Mouse (Mus musculus) kidney, postnatal 36 days (tissue): ENCODE measurements at regions not wholly inside any gene's neighbourhood (a gene's known extent, or its start where the extent isn't known, plus 50 kb on each side); places are given as distances from the start of the nearest gene placed in this dataset.

ENCODE experiments used
- DNase-seq, 2 experiments: peaks; one replicate each; pipeline ENCODE4 v3.0.0; 2021 to 2022; ENCODE audit warnings: mixed read lengths in 2 of 2

GRCm38 (mm10) chr12:5547698-5548097, 172.2 kb upstream of the Klhl29 start:
- DNase-seq: no peak

GRCm38 (mm10) chr12:5542701-5543100, 167.2 kb upstream of the Klhl29 start:
- DNase-seq: no peak

GRCm38 (mm10) chr12:5496299-5496698, 120.8 kb upstream of the Klhl29 start:
- no peak for DNase-seq

- DNase-seq: no peak
Observed at GRCm38 (mm10) chr12:5494657-5495512, 119.4 kb upstream of the Klhl29 start.

GRCm38 (mm10) chr12:5464250-5464899, 88.9 kb upstream of the Klhl29 start:
- DNase-seq: peak; percentile 21 to 32

GRCm38 (mm10) chr12:5453157-5453556, 77.7 kb upstream of the Klhl29 start:
- DNase-seq: no peak

- no peak for DNase-seq
Observed at GRCm38 (mm10) chr12:5443730-5444129, 68.2 kb upstream of the Klhl29 start.

GRCm38 (mm10) chr12:5443091-5443531, 67.6 kb upstream of the Klhl29 start:
- DNase-seq: no peak

- no peak for DNase-seq
Observed at GRCm38 (mm10) chr12:5442679-5443078, 67.2 kb upstream of the Klhl29 start.

- no peak for DNase-seq
Observed at GRCm38 (mm10) chr12:5440482-5440881, 65.0 kb upstream of the Klhl29 start.

- DNase-seq: no peak
Observed at GRCm38 (mm10) chr12:5435876-5436275, 60.4 kb upstream of the Klhl29 start.

GRCm38 (mm10) chr12:5434060-5434459, 58.6 kb upstream of the Klhl29 start:
- DNase-seq: peak in 1 of 2 experiments; percentile 4

GRCm38 (mm10) chr12:5432688-5433087, 57.2 kb upstream of the Klhl29 start:
- no peak for DNase-seq

GRCm38 (mm10) chr12:5428733-5429132, 53.3 kb upstream of the Klhl29 start:
- DNase-seq: no peak
